Mouse (Mus musculus) cortical plate, adult 2 months (tissue): Measurements from ENCODE around the gene Acnat1.
"Not testable (repeated sequence)": the region's sequence is repeated elsewhere in the genome, so short reads cannot be mapped to it uniquely, and the experiment has no call there.

Experiments used
- CTCF ChIP-seq: fragments of 200-500 bp; IDR thresholded peaks from 2 replicates; pipeline ENCODE4 v1.5.1; 2011; ENCODE audit warnings: mild to moderate bottlenecking, control low read depth, low read length; ENCODE audit not compliant: insufficient read depth; ENCODE audit errors: extremely low read depth
- POLR2A ChIP-seq: fragments of 200-500 bp; IDR thresholded peaks from 2 replicates; pipeline ENCODE4 v1.6.1; 2011; ENCODE audit warnings: mild to moderate bottlenecking, low read length, control low read depth; ENCODE audit not compliant: insufficient read depth; ENCODE audit errors: extremely low read depth

GRCm38 (mm10) chr4:49410151-49410550, 63.6 kb downstream of the Acnat1 start:
- not testable (repeated sequence) for TF ChIP-seq CTCF, POLR2A
